Mouse (Mus musculus): ENCODE measurements around the gene Gpbar1. TPM values are rescaled to one million over a fixed set of nuclear protein-coding genes. Genes with fewer than 3 reads are reported as not detected.

Gpbar1 gene
- total RNA-seq, 1 experiment: 0.45 TPM

GRCm38 (mm10) chr1:74294090-74294643, 15.8 kb downstream of the Gpbar1 start:
- DNase-seq (ENCODE audit: low read depth, low spot score): no peak
- Histone ChIP-seq H3K27ac (ENCODE audit: insufficient read depth, low read depth, low read length, poor library complexity, severe bottlenecking) (no peak overlapping the region), H3K36me3 (ENCODE audit: control insufficient read depth, insufficient read depth, low read length, poor library complexity, severe bottlenecking) (peaks cover 38% of the 10 kb centered on the region)

GRCm38 (mm10) chr1:74294733-74295455, 16.5 kb downstream of the Gpbar1 start:
- H3K36me3 ChIP-seq (ENCODE audit: control insufficient read depth, insufficient read depth, low read length, poor library complexity, severe bottlenecking): peaks cover 32% of the 10 kb centered on the region
- in situ Hi-C loops (cut with MboI; ENCODE audit: low sequenced_read_pairs in 2 of 2, unreplicated experiment in 2 of 2): no loop called here

More at GRCm38 (mm10) chr1:74294090-74294643, 15.8 kb downstream of the Gpbar1 start:
- H3K4me1 ChIP-seq (ENCODE audit: control insufficient read depth in 2 of 2, insufficient read depth in 2 of 2, low read length in 2 of 2, poor library complexity in 1 of 2): peaks cover 2 to 10% of the 10 kb centered on the region in 2 experiments; a peak in 3 of 4 replicates
- no peak overlapping the region for H3K4me3 ChIP-seq (ENCODE audit: insufficient read depth in 1 of 2, low read depth in 1 of 2, low read length in 2 of 2, poor library complexity in 1 of 2, severe bottlenecking in 1 of 2)
- H3K9me3 ChIP-seq (ENCODE audit: control insufficient read depth, insufficient read depth, low read depth, low read length): no peaks in the 10 kb centered on the region
- in situ Hi-C loops (cut with MboI; ENCODE audit: low sequenced_read_pairs in 2 of 2, unreplicated experiment in 2 of 2): no loop called here
- TF ChIP-seq ZC3H11A (IDR thresholded peaks at IDR 0.05; ENCODE audit: borderline replicate concordance, low read depth, low read length): no peak
- TF ChIP-seq CHD2 (IDR thresholded peaks at IDR 0.05; ENCODE audit: low read depth, low read length): no peak
- no peak for TF ChIP-seq HCFC1 (IDR thresholded peaks at IDR 0.05; ENCODE audit: borderline replicate concordance, insufficient read depth, low read length)
- TF ChIP-seq MAFK (IDR thresholded peaks at IDR 0.05; ENCODE audit: insufficient read depth, low read depth, low read length): no peak
- no peak for TF ChIP-seq ZNF384 (IDR thresholded peaks at IDR 0.05; ENCODE audit: low read depth, low read length)
- H3K9ac ChIP-seq (ENCODE audit: insufficient read depth, low read depth, low read length, poor library complexity, severe bottlenecking): no peak overlapping the region

GRCm38 (mm10) chr1:74295456-74296171, 17.3 kb downstream of the Gpbar1 start:
- Histone ChIP-seq H3K4me3 (ENCODE audit: insufficient read depth in 1 of 2, low read depth in 1 of 2, low read length in 2 of 2, poor library complexity in 1 of 2, severe bottlenecking in 1 of 2) (no peak overlapping the region), H3K36me3 (ENCODE audit: control insufficient read depth, insufficient read depth, low read length, poor library complexity, severe bottlenecking) (peaks cover 24% of the 10 kb centered on the region), H3K9me3 (ENCODE audit: control insufficient read depth, insufficient read depth, low read depth, low read length) (no peaks in the 10 kb centered on the region), H3K4me1 (ENCODE audit: control insufficient read depth in 2 of 2, insufficient read depth in 2 of 2, low read length in 2 of 2, poor library complexity in 1 of 2) (peaks cover 5 to 10% of the 10 kb centered on the region in 2 experiments; a peak in 3 of 4 replicates), H3K9ac (ENCODE audit: insufficient read depth, low read depth, low read length, poor library complexity, severe bottlenecking) (no peak overlapping the region), H3K27ac (ENCODE audit: insufficient read depth, low read depth, low read length, poor library complexity, severe bottlenecking) (no peak overlapping the region)
- in situ Hi-C loops (cut with MboI; ENCODE audit: low sequenced_read_pairs in 2 of 2, unreplicated experiment in 2 of 2): no loop called here
- no peak for DNase-seq (ENCODE audit: low read depth, low spot score)
- TF ChIP-seq MAFK (IDR thresholded peaks at IDR 0.05; ENCODE audit: insufficient read depth, low read depth, low read length): no peak
- TF ChIP-seq HCFC1 (IDR thresholded peaks at IDR 0.05; ENCODE audit: borderline replicate concordance, insufficient read depth, low read length): no peak
- no peak for TF ChIP-seq CHD2 (IDR thresholded peaks at IDR 0.05; ENCODE audit: low read depth, low read length)
- no peak for TF ChIP-seq ZNF384 (IDR thresholded peaks at IDR 0.05; ENCODE audit: low read depth, low read length)
- no peak for TF ChIP-seq ZC3H11A (IDR thresholded peaks at IDR 0.05; ENCODE audit: borderline replicate concordance, low read depth, low read length)

More at GRCm38 (mm10) chr1:74294733-74295455, 16.5 kb downstream of the Gpbar1 start:
- Histone ChIP-seq H3K9me3 (ENCODE audit: control insufficient read depth, insufficient read depth, low read depth, low read length) (no peaks in the 10 kb centered on the region), H3K4me3 (ENCODE audit: insufficient read depth in 1 of 2, low read depth in 1 of 2, low read length in 2 of 2, poor library complexity in 1 of 2, severe bottlenecking in 1 of 2) (no peak overlapping the region), H3K9ac (ENCODE audit: insufficient read depth, low read depth, low read length, poor library complexity, severe bottlenecking) (no peak overlapping the region), H3K4me1 (ENCODE audit: control insufficient read depth in 2 of 2, insufficient read depth in 2 of 2, low read length in 2 of 2, poor library complexity in 1 of 2) (peaks cover 5 to 10% of the 10 kb centered on the region in 2 experiments; a peak in 3 of 4 replicates), H3K27ac (ENCODE audit: insufficient read depth, low read depth, low read length, poor library complexity, severe bottlenecking) (no peak overlapping the region)
- TF ChIP-seq HCFC1 (IDR thresholded peaks at IDR 0.05; ENCODE audit: borderline replicate concordance, insufficient read depth, low read length) (no peak), CHD2 (IDR thresholded peaks at IDR 0.05; ENCODE audit: low read depth, low read length) (no peak), ZNF384 (IDR thresholded peaks at IDR 0.05; ENCODE audit: low read depth, low read length) (no peak), ZC3H11A (IDR thresholded peaks at IDR 0.05; ENCODE audit: borderline replicate concordance, low read depth, low read length) (no peak), MAFK (IDR thresholded peaks at IDR 0.05; ENCODE audit: insufficient read depth, low read depth, low read length) (no peak)
- no peak for DNase-seq (ENCODE audit: low read depth, low spot score)

GRCm38 (mm10) chr1:74296477-74296876, 18.1 kb downstream of the Gpbar1 start:
- no peak overlapping the region for H3K4me3 ChIP-seq (ENCODE audit: insufficient read depth in 1 of 2, low read depth in 1 of 2, low read length in 2 of 2, poor library complexity in 1 of 2, severe bottlenecking in 1 of 2)
- no peak for DNase-seq (ENCODE audit: low read depth, low spot score)
- in situ Hi-C loops (cut with MboI; ENCODE audit: low sequenced_read_pairs in 2 of 2, unreplicated experiment in 2 of 2): no loop called here

More at GRCm38 (mm10) chr1:74296477-74296876, 18.1 kb downstream of the Gpbar1 start:
- H3K4me1 ChIP-seq (ENCODE audit: control insufficient read depth in 2 of 2, insufficient read depth in 2 of 2, low read length in 2 of 2, poor library complexity in 1 of 2): peaks cover 5 to 10% of the 10 kb centered on the region in 2 experiments; a peak in 3 of 4 replicates
- TF ChIP-seq MAFK (IDR thresholded peaks at IDR 0.05; ENCODE audit: insufficient read depth, low read depth, low read length): no peak
- TF ChIP-seq HCFC1 (IDR thresholded peaks at IDR 0.05; ENCODE audit: borderline replicate concordance, insufficient read depth, low read length): no peak
- H3K36me3 ChIP-seq (ENCODE audit: control insufficient read depth, insufficient read depth, low read length, poor library complexity, severe bottlenecking): peaks cover 16% of the 10 kb centered on the region
- no peak overlapping the region for H3K27ac ChIP-seq (ENCODE audit: insufficient read depth, low read depth, low read length, poor library complexity, severe bottlenecking)
- no peaks in the 10 kb centered on the region for H3K9me3 ChIP-seq (ENCODE audit: control insufficient read depth, insufficient read depth, low read depth, low read length)
- H3K9ac ChIP-seq (ENCODE audit: insufficient read depth, low read depth, low read length, poor library complexity, severe bottlenecking): no peak overlapping the region

All from ES-E14 (cell line).